Mouse (Mus musculus) heart, embryonic 14.5 days (tissue): ENCODE results near the gene Selenok. TPM values are rescaled to one million over a fixed set of nuclear protein-coding genes. Genes with fewer than 3 reads are reported as not detected.

Experiments used
- ATAC-seq: fragments of 200-750 bp; cut with Nextera tagmentation; 2 replicates; pipeline ENCODE4 v1.8.0; 2017; ENCODE audit warnings: low read depth, moderate TSS enrichment; ENCODE audit not compliant: insufficient number of reproducible peaks, insufficient read depth, low FRiP score
- H3K27ac ChIP-seq, 2 experiments: fragments of 200-500 bp in 1 of 2; fragments of 300-500 bp in 1 of 2; sonication (generic) in 1 of 2; replicated peaks in 1 of 2; 2 replicates each; pipeline ENCODE4 v1.5.1; 2012 to 2014; ENCODE audit warnings: low read depth in 2 of 2, low read length in 2 of 2, control low read depth in 1 of 2, mild to moderate bottlenecking in 1 of 2, mixed read lengths in 1 of 2; ENCODE audit not compliant: control insufficient read depth in 1 of 2, insufficient read depth in 1 of 2
- H3K27me3 ChIP-seq: fragments of 300-500 bp; sonication (generic); 2 replicates; pipeline ENCODE4 v1.6.1; 2014; ENCODE audit warnings: mild to moderate bottlenecking, low read length, control low read depth; ENCODE audit not compliant: control insufficient read depth, insufficient read depth
- H3K36me3 ChIP-seq: fragments of 300-500 bp; sonication (generic); 2 replicates; pipeline ENCODE4 v1.6.1; 2014; ENCODE audit warnings: mild to moderate bottlenecking, control low read depth, low read length, mixed read lengths; ENCODE audit not compliant: control insufficient read depth, insufficient read depth
- H3K4me1 ChIP-seq, 2 experiments: fragments of 200-500 bp in 1 of 2; fragments of 300-500 bp in 1 of 2; sonication (generic) in 1 of 2; 2 replicates each; pipeline ENCODE4 v1.6.1; 2012 to 2014; ENCODE audit warnings: low read length in 2 of 2, control low read depth in 1 of 2, mixed read lengths in 1 of 2; ENCODE audit not compliant: control insufficient read depth in 2 of 2, insufficient read depth in 2 of 2
- H3K4me2 ChIP-seq: fragments of 300-500 bp; sonication (generic); 2 replicates; pipeline ENCODE4 v1.6.1; 2014; ENCODE audit warnings: mild to moderate bottlenecking, low read length
- H3K4me3 ChIP-seq, 2 experiments: fragments of 200-500 bp in 1 of 2; fragments of 300-500 bp in 1 of 2; sonication (generic) in 1 of 2; 2 replicates each; pipeline ENCODE4 v1.5.1; 2012 to 2014; ENCODE audit warnings: low read length in 2 of 2, mild to moderate bottlenecking in 2 of 2, control low read depth in 1 of 2, low read depth in 1 of 2, moderate library complexity in 1 of 2; ENCODE audit not compliant: control insufficient read depth in 1 of 2, insufficient read depth in 1 of 2
- H3K9ac ChIP-seq: fragments of 300-500 bp; sonication (generic); 2 replicates; pipeline ENCODE4 v1.6.1; 2014; ENCODE audit warnings: mild to moderate bottlenecking, low read length
- H3K9me3 ChIP-seq: fragments of 300-500 bp; sonication (generic); 2 replicates; pipeline ENCODE4 v1.6.1; 2016; ENCODE audit warnings: low read length, control low read depth; ENCODE audit not compliant: control insufficient read depth
- WGBS: fragments of 180-500 bp; shearing (Covaris S2); extraction: QIAGEN DNeasy Blood & Tissue Kit; methylation state at CpG from one replicate; pipeline ENCODE4 v1.1.7; 2014; 5-methylcytosine and 5-hydroxymethylcytosine counted together
- polyA plus RNA-seq: library from polyadenylated mRNA; unstranded; fragments of >200 nt; fragmentation: Nextera tagmentation; extraction: Ambion mirVana; gene quantifications from 2 replicates; pipeline ENCODE4 v1.2.1, GENCODE M21; 2014

Selenok gene
- polyA plus RNA-seq, 1 experiment from 2014 or later = 183 TPM

DNA sequence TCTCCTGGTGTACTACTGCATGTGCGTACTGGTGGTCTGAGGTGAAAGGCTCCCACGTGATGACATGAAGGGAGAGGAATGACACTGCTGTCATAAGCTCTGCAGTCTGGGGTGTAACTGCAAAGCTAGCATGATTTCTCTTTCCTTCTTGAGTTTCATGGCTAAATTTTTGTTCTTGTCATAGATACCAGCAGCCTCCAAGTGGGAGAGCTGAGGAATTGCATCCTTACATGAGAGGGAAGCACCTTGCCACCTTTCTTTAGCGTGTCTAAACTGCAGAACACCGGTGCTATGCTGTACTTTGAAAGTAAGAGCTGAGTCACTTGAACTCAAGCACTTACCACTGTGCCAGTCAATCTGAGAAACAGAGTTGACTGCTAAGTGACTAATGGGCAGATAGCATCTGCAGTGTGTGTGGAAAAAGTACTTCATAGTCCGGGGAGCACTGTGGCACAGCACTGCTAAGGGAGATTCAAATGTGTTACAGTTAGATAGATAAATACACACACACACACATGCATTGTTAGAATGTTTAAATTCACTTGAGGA is 21.3 kb upstream of the Selenok start:
- Histone ChIP-seq H3K36me3 (no peaks in the 10 kb centered on the region), H3K27me3 (peaks cover 5% of the 10 kb centered on the region; the same call in 1 of the 2 replicates), H3K4me1 (no peaks in the 10 kb centered on the region), H3K9me3 (peaks cover 3% of the 10 kb centered on the region; the same call in 1 of the 2 replicates), H3K9ac (no peak overlapping the region), H3K4me2 (no peak overlapping the region), H3K27ac (no peak overlapping the region), H3K4me3 (no peak overlapping the region)
- ATAC-seq = no peak
- WGBS = 51% methylated on average over 5 of the region's 5 CpGs

DNA sequence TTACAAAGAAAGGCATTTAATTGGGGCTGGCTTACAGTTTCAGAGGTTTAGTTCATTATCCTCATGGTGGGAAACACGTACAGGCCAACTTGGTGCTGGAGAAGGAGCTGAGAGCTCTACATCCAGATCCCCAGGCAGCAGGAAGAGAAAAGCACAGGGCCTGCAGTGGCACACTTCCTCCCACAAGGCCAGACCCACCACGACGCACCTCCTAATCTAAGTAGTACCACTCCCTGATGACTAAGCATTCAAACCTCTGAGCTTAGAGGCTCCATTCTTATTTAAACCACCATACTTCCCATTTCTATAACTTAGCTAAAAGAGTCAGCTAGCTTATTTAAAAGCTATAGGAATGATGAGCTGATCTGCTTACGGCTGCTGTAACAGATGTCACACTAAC is 17.3 kb upstream of the Selenok start:
- H3K27me3 ChIP-seq = no peaks in the 10 kb centered on the region
- no peak overlapping the region for H3K9ac ChIP-seq
- H3K4me3 ChIP-seq = no peak overlapping the region
- H3K36me3 ChIP-seq = no peaks in the 10 kb centered on the region
- peaks cover 3% of the 10 kb centered on the region; the same call in 1 of the 2 replicates for H3K9me3 ChIP-seq
- 69% methylated on average over 4 of the region's 4 CpGs for WGBS
- H3K4me2 ChIP-seq = no peak overlapping the region
- H3K4me1 ChIP-seq = no peaks in the 10 kb centered on the region
- no peak for ATAC-seq
- H3K27ac ChIP-seq = no peak overlapping the region

DNA sequence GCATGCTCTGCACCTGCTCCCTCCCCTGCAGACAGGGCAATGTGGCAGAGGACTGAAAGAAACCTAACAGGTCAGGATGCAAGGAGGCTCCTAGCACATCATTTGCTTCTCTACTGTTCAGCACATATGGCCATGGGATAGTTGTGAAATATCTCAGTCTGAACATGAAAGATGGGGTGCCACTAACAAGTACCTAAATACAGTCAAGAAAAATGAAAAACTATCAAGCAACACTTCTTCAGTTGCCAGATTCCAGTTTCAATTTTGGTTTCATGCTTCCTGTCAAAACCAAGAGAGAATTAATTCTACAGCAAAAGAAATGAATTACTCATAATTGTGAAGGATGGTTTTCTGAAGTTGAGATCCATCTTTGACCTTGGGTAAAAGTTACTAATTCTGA is 10.7 kb upstream of the Selenok start:
- Histone ChIP-seq H3K36me3 (no peaks in the 10 kb centered on the region), H3K9me3 (no peaks in the 10 kb centered on the region), H3K4me1 (no peaks in the 10 kb centered on the region), H3K9ac (no peak overlapping the region), H3K27ac (no peak overlapping the region), H3K4me3 (no peak overlapping the region), H3K4me2 (no peak overlapping the region), H3K27me3 (no peaks in the 10 kb centered on the region)
- no peak for ATAC-seq

DNA sequence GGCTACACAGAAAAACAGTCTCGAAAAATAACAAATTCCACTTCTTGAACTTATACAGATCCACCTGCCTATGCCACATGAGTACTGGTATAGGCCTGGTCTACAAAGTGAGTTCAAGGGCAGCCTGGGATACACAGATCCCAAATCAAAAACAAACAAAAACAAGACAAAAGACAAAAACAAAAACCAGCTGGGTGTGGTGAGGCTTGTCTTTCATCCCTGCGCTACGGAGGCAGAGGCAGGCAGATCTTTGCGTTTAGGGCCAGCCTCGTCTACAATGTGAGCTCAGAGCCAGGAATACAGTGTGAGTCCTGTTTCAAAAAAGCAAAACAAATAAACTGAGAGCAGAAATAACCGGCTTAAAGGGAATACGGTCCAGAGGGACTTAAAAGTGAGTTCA is 497 bp upstream of the Selenok start:
- ATAC-seq = no peak

DNA sequence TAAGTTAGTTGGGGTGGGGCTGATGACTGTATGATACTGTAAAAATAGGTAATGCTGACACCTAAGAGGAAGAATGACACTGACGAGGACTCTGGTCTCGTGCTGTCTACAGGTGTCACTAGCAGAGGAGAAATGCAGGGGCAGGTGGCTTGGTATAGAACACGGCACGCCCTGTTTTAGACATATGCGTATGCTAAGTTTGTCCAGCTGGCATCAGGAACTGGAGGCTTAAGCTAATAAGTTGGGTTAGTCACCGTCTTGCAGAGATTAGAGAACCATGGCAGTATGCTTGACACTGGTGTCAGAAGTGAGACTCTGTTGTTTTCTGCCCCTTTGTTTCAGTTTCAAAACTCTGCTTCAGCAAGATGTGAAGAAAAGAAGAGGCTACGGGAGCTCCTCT is 3.3 kb downstream of the Selenok start:
- Histone ChIP-seq H3K9ac (no peak overlapping the region), H3K4me1 (peaks cover 10 to 18% of the 10 kb centered on the region in 2 experiments), H3K27ac (no peak overlapping the region), H3K4me3 (no peak overlapping the region), H3K9me3 (no peaks in the 10 kb centered on the region), H3K4me2 (no peak overlapping the region), H3K36me3 (peaks cover 62% of the 10 kb centered on the region), H3K27me3 (no peaks in the 10 kb centered on the region)
- no peak for ATAC-seq
- WGBS = 93% methylated on average over 7 of the region's 7 CpGs

More for the DNA sequence above, 497 bp upstream of the Selenok start:
- WGBS = 62% methylated on average over 7 of the region's 7 CpGs
- peak overlapping the region; percentile 67 to 95 for H3K4me3 ChIP-seq
- H3K9ac ChIP-seq = peak overlapping the region; percentile 62; the same call in 1 of the 2 replicates
- peak overlapping the region; percentile 78 for H3K4me2 ChIP-seq
- no peaks in the 10 kb centered on the region for H3K27me3 ChIP-seq
- H3K27ac ChIP-seq = peak overlapping the region; percentile 57 to 74
- H3K36me3 ChIP-seq = peaks cover 30% of the 10 kb centered on the region
- H3K4me1 ChIP-seq = peaks cover 10 to 18% of the 10 kb centered on the region in 2 experiments
- no peaks in the 10 kb centered on the region for H3K9me3 ChIP-seq

DNA sequence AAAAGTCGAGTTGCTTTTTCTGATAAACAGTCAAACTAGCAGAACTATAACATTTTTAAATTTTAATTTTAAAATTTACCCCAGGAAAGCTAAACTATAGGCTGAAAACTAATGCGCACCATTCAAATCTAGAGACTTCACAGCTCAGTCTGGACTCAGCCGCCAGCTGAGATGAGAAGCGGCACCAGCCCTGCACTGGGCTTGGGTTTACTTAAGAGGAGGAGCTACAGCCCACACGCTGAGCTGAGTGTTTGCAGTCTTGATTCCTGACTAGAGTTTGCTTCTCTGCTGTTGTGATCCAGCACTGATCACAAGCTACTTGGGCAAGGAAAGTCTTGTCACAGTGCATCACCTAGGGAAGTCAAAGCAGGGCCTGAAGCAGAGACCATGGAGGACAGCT is 3.9 kb downstream of the Selenok start:
- H3K4me2 ChIP-seq = no peak overlapping the region
- H3K36me3 ChIP-seq = peaks cover 62% of the 10 kb centered on the region
- no peak overlapping the region for H3K27ac ChIP-seq
- 77% methylated on average over 5 of the region's 5 CpGs for WGBS
- no peak overlapping the region for H3K4me3 ChIP-seq
- ATAC-seq = no peak
- H3K9me3 ChIP-seq = no peaks in the 10 kb centered on the region
- H3K9ac ChIP-seq = no peak overlapping the region
- peaks cover 10 to 18% of the 10 kb centered on the region in 2 experiments for H3K4me1 ChIP-seq
- no peaks in the 10 kb centered on the region for H3K27me3 ChIP-seq

DNA sequence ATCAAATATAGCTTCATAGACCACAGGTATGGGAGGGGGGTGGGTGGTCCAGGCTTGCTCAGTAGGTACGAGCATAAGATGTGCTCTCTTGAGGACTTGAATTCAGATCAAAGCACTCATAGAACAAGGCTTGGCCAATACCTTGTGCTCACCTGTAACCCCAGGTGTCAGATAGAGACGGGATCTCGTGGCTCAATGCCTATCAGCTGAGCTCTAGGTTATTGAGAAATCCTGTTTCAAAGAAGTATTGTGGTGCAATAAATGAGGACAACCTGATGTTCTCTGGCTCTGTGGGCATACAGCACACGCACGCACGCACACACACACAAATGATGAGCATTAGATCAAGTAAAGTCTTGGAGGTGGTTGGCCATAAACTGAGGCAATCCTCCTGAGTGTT is 8.8 kb downstream of the Selenok start:
- Histone ChIP-seq H3K9me3 (no peaks in the 10 kb centered on the region), H3K36me3 (peaks cover 58% of the 10 kb centered on the region), H3K9ac (no peak overlapping the region), H3K4me3 (no peak overlapping the region), H3K27ac (no peak overlapping the region), H3K4me1 (peaks cover 5 to 7% of the 10 kb centered on the region in 2 experiments; a peak in 1 of 4 replicates), H3K27me3 (no peaks in the 10 kb centered on the region), H3K4me2 (no peak overlapping the region)
- 94% methylated on average over 6 of the region's 6 CpGs for WGBS
- ATAC-seq = no peak
